Mouse (Mus musculus): Measurements from ENCODE around the gene Gucy2d. TPM values are rescaled to one million over a fixed set of nuclear protein-coding genes. Genes with fewer than 3 reads are reported as not detected.

Gene Gucy2d
- total and polyA plus RNA-seq, 3 experiments = not detected

DNA sequence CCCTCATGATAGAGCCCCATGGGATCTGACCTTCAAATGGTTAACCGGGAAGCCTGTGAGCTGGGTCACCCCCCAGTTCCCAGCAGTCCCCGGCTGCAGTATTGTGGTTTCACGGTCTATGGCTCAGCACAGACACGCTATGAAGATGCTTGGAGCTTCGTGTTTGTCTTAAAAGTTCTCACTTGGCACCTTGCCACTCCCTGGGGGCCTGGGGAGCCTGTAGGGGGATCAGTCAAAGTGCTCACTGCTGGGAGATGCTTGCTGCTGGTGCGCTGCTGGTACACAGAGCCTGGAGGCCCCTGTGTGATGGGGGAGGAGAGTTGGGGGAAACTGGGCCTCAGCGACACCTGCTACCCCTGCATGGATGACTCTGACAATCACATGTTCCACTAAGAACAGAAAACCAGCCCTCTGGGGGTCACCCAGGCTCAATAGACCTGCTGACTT, 46.3 kb downstream of the Gucy2d start:
- Histone ChIP-seq H3K79me2 (ENCODE audit: control insufficient read depth, insufficient read depth, low read length, poor library complexity) (no peaks in the 10 kb centered on the region), H3K4me3 (ENCODE audit: control insufficient read depth in 1 of 2, insufficient read depth in 1 of 2, low read depth in 2 of 2, low read length in 2 of 2) (no peak overlapping the region), H3K27ac (ENCODE audit: control insufficient read depth, low read depth, low read length) (no peak overlapping the region), H3K36me3 (ENCODE audit: control insufficient read depth in 1 of 2, insufficient read depth in 2 of 2, low read length in 2 of 2) (no peaks in the 10 kb centered on the region), H3K4me1 (ENCODE audit: control insufficient read depth in 1 of 2, insufficient read depth in 2 of 2, low read length in 2 of 2) (no peaks in the 10 kb centered on the region), H3K9ac (ENCODE audit: control insufficient read depth, low read depth, low read length, poor library complexity, severe bottlenecking) (no peak overlapping the region), H3K27me3 (ENCODE audit: control insufficient read depth in 1 of 2, insufficient read depth in 2 of 2, low read length in 2 of 2) (no peaks in the 10 kb centered on the region; a peak in 2 of 4 replicates), H3K9me3 (replicated peaks; ENCODE audit: insufficient read depth, low read length) (no peaks in the 10 kb centered on the region)
- no peak for DNase-seq (ENCODE audit: low read depth, low spot score)
- no peak for TF ChIP-seq ZC3H11A (IDR thresholded peaks at IDR 0.05; ENCODE audit: low read depth, low read length)
- no peak for TF ChIP-seq TBP (IDR thresholded peaks at IDR 0.05; ENCODE audit: low read depth, low read length)
- no peak for TF ChIP-seq HCFC1 (IDR thresholded peaks at IDR 0.05; ENCODE audit: low read depth, low read length)
- TF ChIP-seq ZMIZ1 (IDR thresholded peaks at IDR 0.05; ENCODE audit: low read depth, low read length) = no peak
- no peak for TF ChIP-seq NRF1 (IDR thresholded peaks at IDR 0.05; ENCODE audit: insufficient read depth, low read depth, low read length, poor library complexity, severe bottlenecking)
- TF ChIP-seq RCOR1 (IDR thresholded peaks at IDR 0.05; ENCODE audit: low read depth, low read length) = no peak
- TF ChIP-seq NELFE (IDR thresholded peaks at IDR 0.05; ENCODE audit: low read depth, low read length) = no peak
- TF ChIP-seq POLR2AphosphoS2 (IDR thresholded peaks at IDR 0.05; ENCODE audit: low read length) = no peak

DNA sequence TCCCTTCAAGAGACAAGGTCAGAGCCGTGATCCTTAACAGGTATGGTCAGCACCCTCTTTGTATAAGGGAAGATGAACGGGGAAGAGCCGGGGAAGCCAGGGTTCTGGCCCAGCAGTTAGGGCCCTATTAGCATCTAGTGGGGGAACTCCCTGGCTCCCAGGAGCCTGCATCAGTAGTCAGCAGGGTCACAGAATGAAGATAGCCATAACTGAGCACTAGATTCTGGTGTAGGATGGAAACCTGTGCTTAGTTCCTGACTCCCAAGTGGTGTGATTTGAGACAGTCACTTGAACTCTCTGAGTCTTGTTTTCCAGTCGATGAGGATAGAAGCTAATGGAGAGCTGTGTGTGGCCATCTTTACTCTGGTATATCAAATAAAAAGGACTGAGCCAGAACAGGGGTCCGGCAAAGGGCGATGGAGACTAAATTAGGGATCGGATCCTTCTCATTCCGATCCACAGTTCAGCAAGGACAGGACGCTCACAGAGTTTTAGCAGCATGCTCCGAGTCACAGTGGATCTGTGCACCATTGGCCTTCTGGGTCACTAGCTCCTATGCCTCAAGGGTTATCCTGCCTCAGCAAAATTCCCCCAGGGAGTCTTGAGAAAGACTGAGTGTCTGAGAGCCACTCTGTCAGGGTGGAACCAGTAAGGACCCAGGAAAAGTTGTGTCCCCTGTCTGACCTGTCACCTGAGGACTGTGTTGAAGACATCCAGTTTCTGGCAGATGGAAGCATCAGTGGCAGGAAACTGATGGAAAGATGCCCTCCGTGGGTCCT, 47.2 kb downstream of the Gucy2d start:
- Histone ChIP-seq H3K27me3 (ENCODE audit: control insufficient read depth in 1 of 2, insufficient read depth in 2 of 2, low read length in 2 of 2) (no peaks in the 10 kb centered on the region; a peak in 2 of 4 replicates), H3K9ac (ENCODE audit: control insufficient read depth, low read depth, low read length, poor library complexity, severe bottlenecking) (no peak overlapping the region), H3K79me2 (ENCODE audit: control insufficient read depth, insufficient read depth, low read length, poor library complexity) (no peaks in the 10 kb centered on the region), H3K4me3 (ENCODE audit: control insufficient read depth in 1 of 2, insufficient read depth in 1 of 2, low read depth in 2 of 2, low read length in 2 of 2) (no peak overlapping the region), H3K36me3 (ENCODE audit: control insufficient read depth in 1 of 2, insufficient read depth in 2 of 2, low read length in 2 of 2) (no peaks in the 10 kb centered on the region), H3K4me1 (ENCODE audit: control insufficient read depth in 1 of 2, insufficient read depth in 2 of 2, low read length in 2 of 2) (no peaks in the 10 kb centered on the region), H3K27ac (ENCODE audit: control insufficient read depth, low read depth, low read length) (no peak overlapping the region), H3K9me3 (replicated peaks; ENCODE audit: insufficient read depth, low read length) (no peaks in the 10 kb centered on the region)
- DNase-seq (ENCODE audit: low read depth, low spot score) = no peak
- no peak for TF ChIP-seq NELFE (IDR thresholded peaks at IDR 0.05; ENCODE audit: low read depth, low read length)
- no peak for TF ChIP-seq POLR2AphosphoS2 (IDR thresholded peaks at IDR 0.05; ENCODE audit: low read length)
- TF ChIP-seq HCFC1 (IDR thresholded peaks at IDR 0.05; ENCODE audit: low read depth, low read length) = no peak
- TF ChIP-seq SMC3 (IDR thresholded peaks at IDR 0.05; ENCODE audit: low read depth, low read length) = no peak
- TF ChIP-seq SIN3A (IDR thresholded peaks at IDR 0.05; ENCODE audit: low read length) = no peak
- TF ChIP-seq MYB (IDR thresholded peaks at IDR 0.05; ENCODE audit: low read depth, low read length) = no peak
- TF ChIP-seq POLR2A (IDR thresholded peaks at IDR 0.05; ENCODE audit: control insufficient read depth in 1 of 2, insufficient read depth in 1 of 2, low read depth in 1 of 2, low read length in 2 of 2, poor library complexity in 1 of 2) = no peak
- TF ChIP-seq GABPA (IDR thresholded peaks at IDR 0.05; ENCODE audit: low read depth, low read length) = no peak
- TF ChIP-seq MAZ (IDR thresholded peaks at IDR 0.05; ENCODE audit: low read depth, low read length) = no peak
- no peak for TF ChIP-seq JUND (IDR thresholded peaks at IDR 0.05; ENCODE audit: low read depth, low read length)
- no peak for TF ChIP-seq ELF1 (IDR thresholded peaks at IDR 0.05; ENCODE audit: low read depth, low read length)
- TF ChIP-seq RCOR1 (IDR thresholded peaks at IDR 0.05; ENCODE audit: low read depth, low read length) = no peak
- TF ChIP-seq TBP (IDR thresholded peaks at IDR 0.05; ENCODE audit: low read depth, low read length) = no peak
- TF ChIP-seq CHD1 (IDR thresholded peaks at IDR 0.05; ENCODE audit: low read depth, low read length) = no peak
- no peak for TF ChIP-seq ZC3H11A (IDR thresholded peaks at IDR 0.05; ENCODE audit: low read depth, low read length)
